Mouse (Mus musculus) MEL (cell line): ENCODE data around the gene Ube4a. TPM values are rescaled to one million over a fixed set of nuclear protein-coding genes. Genes with fewer than 3 reads are reported as not detected.

ENCODE experiments used
- DNase-seq: peaks from one replicate; pipeline ENCODE4 v3.0.0; 2011; ENCODE audit warnings: low read depth, low spot score
- H3K27ac ChIP-seq: 2 replicates; pipeline ENCODE4 v1.5.1; 2012; ENCODE audit warnings: low read depth, mild to moderate bottlenecking, control low read depth, low read length, moderate library complexity; ENCODE audit not compliant: control insufficient read depth
- H3K27me3 ChIP-seq, 2 experiments: fragments of 150-350 bp in 1 of 2; sonication (generic) in 1 of 2; 2 replicates each; pipeline ENCODE4 v1.6.1; 2012; ENCODE audit warnings: low read length in 2 of 2, mild to moderate bottlenecking in 2 of 2, improper control_type of control experiment in 1 of 2, moderate library complexity in 1 of 2; ENCODE audit not compliant: insufficient read depth in 2 of 2, control insufficient read depth in 1 of 2
- H3K36me3 ChIP-seq, 2 experiments: 2 replicates each; pipeline ENCODE4 v1.6.1; 2012 to 2014; ENCODE audit warnings: low read length in 2 of 2, improper control_type of control experiment in 1 of 2, inconsistent platforms in 1 of 2, mild to moderate bottlenecking in 1 of 2; ENCODE audit not compliant: insufficient read depth in 2 of 2, control insufficient read depth in 1 of 2
- H3K4me1 ChIP-seq, 2 experiments: fragments of 150-350 bp in 1 of 2; sonication (generic) in 1 of 2; 2 replicates each; pipeline ENCODE4 v1.6.1; 2012; ENCODE audit warnings: low read length in 2 of 2, improper control_type of control experiment in 1 of 2, mild to moderate bottlenecking in 1 of 2; ENCODE audit not compliant: insufficient read depth in 2 of 2, control insufficient read depth in 1 of 2
- H3K4me3 ChIP-seq, 2 experiments: fragments of 150-350 bp in 1 of 2; sonication (generic) in 1 of 2; 2 replicates each; pipeline ENCODE4 v1.5.1; 2012; ENCODE audit warnings: low read depth in 2 of 2, low read length in 2 of 2, mild to moderate bottlenecking in 2 of 2, moderate library complexity in 2 of 2, control low read depth in 1 of 2, improper control_type of control experiment in 1 of 2; ENCODE audit not compliant: control insufficient read depth in 1 of 2, insufficient read depth in 1 of 2
- H3K79me2 ChIP-seq: 2 replicates; pipeline ENCODE4 v1.6.1; 2012; ENCODE audit warnings: mild to moderate bottlenecking, low read length, moderate library complexity; ENCODE audit not compliant: control insufficient read depth, poor library complexity, insufficient read depth
- H3K9ac ChIP-seq: 2 replicates; pipeline ENCODE4 v1.6.1; 2012; ENCODE audit warnings: low read depth, mild to moderate bottlenecking, control low read depth, low read length, moderate library complexity; ENCODE audit not compliant: control insufficient read depth, poor library complexity, severe bottlenecking
- H3K9me3 ChIP-seq: fragments of 150-350 bp; sonication (generic); replicated peaks from 2 replicates; pipeline ENCODE4 v1.6.1; 2012; ENCODE audit warnings: mild to moderate bottlenecking, low read length, improper control_type of control experiment, moderate library complexity; ENCODE audit not compliant: insufficient read depth
- CHD1 ChIP-seq: IDR thresholded peaks from 2 replicates; pipeline ENCODE4 v1.6.1; 2012; ENCODE audit warnings: low read depth, mild to moderate bottlenecking, inconsistent platforms, low read length, improper control_type of control experiment
- CHD2 ChIP-seq: IDR thresholded peaks from 2 replicates; pipeline ENCODE4 v1.6.1; 2011; ENCODE audit warnings: low read length, improper control_type of control experiment
- CTCF ChIP-seq, 3 experiments: IDR thresholded peaks in 2 of 3; conservative IDR thresholded peaks in 1 of 3; 2 replicates each; pipeline ENCODE4 v1.5.1; 2011 to 2012; ENCODE audit warnings: low read length in 3 of 3, low read depth in 2 of 3, mild to moderate bottlenecking in 2 of 3, improper control_type of control experiment in 1 of 3, inconsistent platforms in 1 of 3, mixed read lengths in 1 of 3, moderate library complexity in 1 of 3; ENCODE audit not compliant: control insufficient read depth in 1 of 3, insufficient read depth in 1 of 3, poor library complexity in 1 of 3, severe bottlenecking in 1 of 3
- GABPA ChIP-seq: IDR thresholded peaks from 2 replicates; pipeline ENCODE4 v1.6.1; 2012; ENCODE audit warnings: low read depth, mild to moderate bottlenecking, inconsistent platforms, low read length, improper control_type of control experiment, moderate library complexity
- GATA1 ChIP-seq: IDR thresholded peaks from 2 replicates; pipeline ENCODE4 v1.6.1; 2011; ENCODE audit warnings: low read depth, low read length, improper control_type of control experiment
- KAT2A ChIP-seq: conservative IDR thresholded peaks from 2 replicates; pipeline ENCODE4 v1.6.1; 2012; ENCODE audit warnings: low read depth, low read length, improper control_type of control experiment, inconsistent platforms
- MAFK ChIP-seq: IDR thresholded peaks from 2 replicates; pipeline ENCODE4 v1.6.1; 2011; ENCODE audit warnings: low read depth, mild to moderate bottlenecking, low read length, improper control_type of control experiment, borderline replicate concordance
- MEF2A ChIP-seq: IDR thresholded peaks from 2 replicates; pipeline ENCODE4 v1.6.1; 2014; ENCODE audit warnings: low read depth, mild to moderate bottlenecking, inconsistent platforms, low read length, improper control_type of control experiment; ENCODE audit not compliant: poor library complexity, insufficient replicate concordance, severe bottlenecking; ENCODE audit errors: extremely low read depth
- MYB ChIP-seq: IDR thresholded peaks from 2 replicates; pipeline ENCODE4 v1.6.1; 2011; ENCODE audit warnings: mild to moderate bottlenecking, low read depth, low read length, improper control_type of control experiment
- NELFE ChIP-seq: IDR thresholded peaks from 2 replicates; pipeline ENCODE4 v1.6.1; 2011; ENCODE audit warnings: low read depth, low read length, improper control_type of control experiment
- RAD21 ChIP-seq: IDR thresholded peaks from 2 replicates; pipeline ENCODE4 v1.6.1; 2011; ENCODE audit warnings: mild to moderate bottlenecking, low read depth, low read length, improper control_type of control experiment
- RCOR1 ChIP-seq: IDR thresholded peaks from 2 replicates; pipeline ENCODE4 v1.6.1; 2012; ENCODE audit warnings: low read depth, mild to moderate bottlenecking, inconsistent platforms, low read length, improper control_type of control experiment
- SIN3A ChIP-seq: IDR thresholded peaks from 2 replicates; pipeline ENCODE4 v1.6.1; 2012; ENCODE audit warnings: low read length, improper control_type of control experiment, inconsistent platforms
- SMC3 ChIP-seq: IDR thresholded peaks from 2 replicates; pipeline ENCODE4 v1.6.1; 2011; ENCODE audit warnings: low read depth, low read length, improper control_type of control experiment
- TAL1 ChIP-seq: IDR thresholded peaks from 2 replicates; pipeline ENCODE4 v1.6.1; 2012; ENCODE audit warnings: mild to moderate bottlenecking, inconsistent platforms, low read length, moderate library complexity, mixed read lengths
- TBP ChIP-seq: IDR thresholded peaks from 2 replicates; pipeline ENCODE4 v1.8.0; 2011; ENCODE audit warnings: low read depth, low read length, improper control_type of control experiment
- USF1 ChIP-seq: IDR thresholded peaks from 2 replicates; pipeline ENCODE4 v1.6.1; 2014; ENCODE audit warnings: low read depth, mild to moderate bottlenecking, inconsistent platforms, low read length, improper control_type of control experiment, moderate library complexity
- ZC3H11A ChIP-seq: IDR thresholded peaks from 2 replicates; pipeline ENCODE4 v1.6.1; 2012; ENCODE audit warnings: low read depth, mild to moderate bottlenecking, inconsistent platforms, low read length, improper control_type of control experiment
- ZKSCAN1 ChIP-seq: IDR thresholded peaks from 2 replicates; pipeline ENCODE4 v1.6.1; 2012; ENCODE audit warnings: low read depth, mild to moderate bottlenecking, inconsistent platforms, low read length, improper control_type of control experiment, moderate library complexity
- ZMIZ1 ChIP-seq: IDR thresholded peaks from 2 replicates; pipeline ENCODE4 v1.6.1; 2012; ENCODE audit warnings: low read depth, mild to moderate bottlenecking, inconsistent platforms, low read length, improper control_type of control experiment, moderate library complexity
- ZNF384 ChIP-seq: IDR thresholded peaks from 2 replicates; pipeline ENCODE4 v1.6.1; 2012; ENCODE audit warnings: low read depth, mild to moderate bottlenecking, inconsistent platforms, low read length, improper control_type of control experiment
- polyA plus RNA-seq, 2 experiments: library from polyadenylated mRNA; stranded (reverse) in 1 of 2; unstranded in 1 of 2; fragments of >175 nt in 1 of 2; fragments of >200 nt in 1 of 2; gene quantifications; 2 replicates each; pipeline versions ENCODE4 v1.2.1 to v1.2.4; 2012; ENCODE audit warnings: low replicate concordance in 2 of 2, low read depth in 1 of 2; ENCODE audit not compliant: insufficient read length in 2 of 2, insufficient read depth in 1 of 2, missing spikeins in 1 of 2
- total RNA-seq: library from RNA; depleted of rRNA; stranded (reverse); fragments of 300-350 nt; gene quantifications from 2 replicates; pipeline ENCODE4 v1.2.3, GENCODE M21; 2012

The Ube4a gene
- total and polyA plus RNA-seq, 3 experiments, result 24.2 to 37.9 (median 32.8) TPM

- Histone ChIP-seq H3K4me1 (peaks cover 5 to 10% of the 10 kb centered on the region in 2 experiments), H3K27me3 (no peaks in the 10 kb centered on the region), H3K27ac (no peak overlapping the region), H3K9ac (no peak overlapping the region), H3K79me2 (no peaks in the 10 kb centered on the region), H3K4me3 (no peak overlapping the region), H3K36me3 (peaks cover 0 to 8% of the 10 kb centered on the region in 2 experiments; a peak in 2 of 4 replicates), H3K9me3 (no peaks in the 10 kb centered on the region)
- DNase-seq, result no peak
- TF ChIP-seq ZMIZ1 (no peak), RAD21 (no peak; the same call in 1 of the 2 replicates), CTCF (IDR thresholded peaks at IDR 0.05 in 2 of 3, conservative IDR thresholded peaks at IDR 0.05 in 1 of 3; ENCODE audit: control insufficient read depth in 1 of 3, insufficient read depth in 1 of 3, low read depth in 2 of 3, low read length in 3 of 3, poor library complexity in 1 of 3, severe bottlenecking in 1 of 3) (peak in 1 of 3 experiments; percentile 37; a peak in 2 of 6 replicates), MYB (no peak), CHD1 (no peak), NELFE (no peak), SMC3 (peak; percentile 32), GATA1 (no peak), TBP (no peak)
These were observed 65.0 kb downstream of the Ube4a start for GRCm38 (mm10) chr9:44900402-44900801.

GRCm38 (mm10) chr9:44899716-44900115 is 65.7 kb downstream of the Ube4a start:
- Histone ChIP-seq H3K27ac (no peak overlapping the region), H3K36me3 (peaks cover 0 to 5% of the 10 kb centered on the region in 2 experiments; a peak in 1 of 4 replicates), H3K9ac (no peak overlapping the region), H3K4me1 (peaks cover under 1 to 3% of the 10 kb centered on the region in 2 experiments; a peak in 3 of 4 replicates), H3K9me3 (no peaks in the 10 kb centered on the region), H3K4me3 (no peak overlapping the region), H3K27me3 (no peaks in the 10 kb centered on the region), H3K79me2 (no peaks in the 10 kb centered on the region)
- no peak for DNase-seq
- TF ChIP-seq RCOR1, result no peak
- no peak for TF ChIP-seq ZC3H11A
- TF ChIP-seq MAFK, result no peak
- no peak for TF ChIP-seq ZNF384
- TF ChIP-seq USF1, result no peak
- TF ChIP-seq GABPA, result no peak
- TF ChIP-seq MEF2A, result no peak
- no peak for TF ChIP-seq ZKSCAN1
- no peak for TF ChIP-seq TAL1
- TF ChIP-seq SIN3A, result no peak
- TF ChIP-seq CHD2, result no peak
- TF ChIP-seq KAT2A, result no peak
